Mouse (Mus musculus): ENCODE data around the gene Kirrel3.

DNA sequence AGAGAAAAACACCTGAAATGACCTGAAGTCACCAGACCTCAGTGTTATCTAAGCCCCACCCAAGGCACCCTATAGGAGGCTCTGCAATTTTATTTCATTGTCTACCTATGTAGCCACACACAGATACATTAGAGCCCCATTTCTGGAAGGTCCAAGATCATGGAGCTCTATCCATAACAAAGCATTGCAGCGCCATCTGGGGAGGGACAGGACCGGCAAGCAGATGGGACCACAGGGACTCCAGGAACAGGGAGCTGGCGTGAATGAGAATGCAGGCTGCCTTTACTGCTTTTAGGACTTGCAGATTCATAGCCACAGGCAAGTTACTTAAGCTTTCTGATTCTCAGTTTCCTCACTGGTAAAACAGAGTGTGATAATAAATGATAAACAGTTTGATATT, 392.1 kb downstream of the Kirrel3 start:
- no peak for TF ChIP-seq CTCF (IDR thresholded peaks at IDR 0.05; ENCODE audit: insufficient read depth, low read length)
- TF ChIP-seq POLR2A (IDR thresholded peaks at IDR 0.05; ENCODE audit: borderline replicate concordance, extremely low read depth, low read depth, low read length): no peak
